Mouse (Mus musculus) limb, embryonic 14.5 days (tissue): ENCODE measurements around the gene Galc. TPM values are rescaled to one million over a fixed set of nuclear protein-coding genes. Genes with fewer than 3 reads are reported as not detected.
"Not testable (repeated sequence)": the region's sequence is repeated elsewhere in the genome, so short reads cannot be mapped to it uniquely, and the experiment has no call there.

Experiments used
- ATAC-seq: fragments of 200-750 bp; cut with Nextera tagmentation; 2 replicates; pipeline ENCODE4 v1.8.0; 2017; ENCODE audit warnings: low read depth, moderate number of reproducible peaks, moderate TSS enrichment; ENCODE audit not compliant: low FRiP score
- DNase-seq: peaks from one replicate; pipeline ENCODE4 v3.0.0-alpha.2; 2015; ENCODE audit warnings: low spot score
- H3K27ac ChIP-seq: fragments of 300-500 bp; sonication (generic); replicated peaks from 2 replicates; pipeline ENCODE4 v1.5.1; 2014; ENCODE audit warnings: low read depth, mild to moderate bottlenecking, low read length, moderate library complexity, mixed read lengths
- H3K27me3 ChIP-seq: fragments of 300-500 bp; sonication (generic); 2 replicates; pipeline ENCODE4 v1.6.1; 2014; ENCODE audit warnings: low read length, mixed read lengths; ENCODE audit not compliant: control insufficient read depth, insufficient read depth
- H3K36me3 ChIP-seq: fragments of 300-500 bp; sonication (generic); 2 replicates; pipeline ENCODE4 v1.6.1; 2014; ENCODE audit warnings: mild to moderate bottlenecking, low read length, moderate library complexity, mixed read lengths; ENCODE audit not compliant: control insufficient read depth, insufficient read depth
- H3K4me1 ChIP-seq: fragments of 300-500 bp; sonication (generic); 2 replicates; pipeline ENCODE4 v1.6.1; 2014; ENCODE audit warnings: antibody characterized with exemption, low read length, mixed read lengths; ENCODE audit not compliant: control insufficient read depth, insufficient read depth
- H3K4me2 ChIP-seq: fragments of 300-500 bp; sonication (generic); replicated peaks from 2 replicates; pipeline ENCODE4 v1.6.1; 2014; ENCODE audit warnings: low read depth, mild to moderate bottlenecking, low read length, moderate library complexity; ENCODE audit not compliant: severe bottlenecking
- H3K4me3 ChIP-seq: fragments of 300-500 bp; sonication (generic); replicated peaks from 2 replicates; pipeline ENCODE4 v1.5.1; 2014; ENCODE audit warnings: low read length
- H3K9ac ChIP-seq: fragments of 300-500 bp; sonication (generic); 2 replicates; pipeline ENCODE4 v1.6.1; 2014; ENCODE audit warnings: mild to moderate bottlenecking, low read depth, low read length, moderate library complexity; ENCODE audit not compliant: severe bottlenecking
- H3K9me3 ChIP-seq: fragments of 300-500 bp; sonication (generic); 2 replicates; pipeline ENCODE4 v1.6.1; 2016; ENCODE audit warnings: low read length; ENCODE audit not compliant: control insufficient read depth
- POLR2A ChIP-seq: fragments of 200-500 bp; IDR thresholded peaks from 2 replicates; pipeline ENCODE4 v1.8.0; 2012; ENCODE audit warnings: inconsistent platforms, mild to moderate bottlenecking, moderate library complexity, borderline replicate concordance; ENCODE audit not compliant: insufficient read depth, insufficient read length; ENCODE audit errors: extremely low read depth
- WGBS: fragments of 180-500 bp; shearing (Covaris S2); extraction: QIAGEN DNeasy Blood & Tissue Kit; methylation state at CpG from one replicate; pipeline ENCODE4 v1.1.7; 2014; 5-methylcytosine and 5-hydroxymethylcytosine counted together
- polyA plus RNA-seq, 2 experiments: library from polyadenylated mRNA; depleted of rRNA in 1 of 2; stranded (reverse) in 1 of 2; unstranded in 1 of 2; fragments of >200 nt; fragmentation: Nextera tagmentation in 1 of 2; extraction: Ambion mirVana in 1 of 2; gene quantifications; 2 replicates each; pipeline versions ENCODE4 v1.2.1 to v1.2.3; 2012 to 2014

Gene Galc
- polyA plus RNA-seq, 2 experiments: 7.2 to 14.4 TPM

DNA sequence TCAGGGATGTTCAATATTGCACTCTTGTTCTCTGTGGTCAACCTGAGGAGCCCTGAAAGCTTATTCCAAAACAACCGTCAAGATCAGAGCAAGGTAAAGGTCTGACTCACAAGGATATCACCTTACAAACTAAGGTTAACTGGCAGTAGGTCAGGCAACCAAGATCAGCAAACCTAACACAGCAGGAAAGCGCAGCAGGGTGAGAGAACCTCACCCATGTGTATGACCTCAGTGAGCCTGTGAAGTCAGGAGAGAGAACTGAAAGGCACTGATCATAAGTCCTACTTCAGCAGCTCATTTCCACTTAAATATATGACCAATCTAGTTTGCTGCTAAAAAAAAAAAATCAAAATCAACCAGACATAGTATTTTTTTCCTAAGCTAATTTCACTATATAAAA is 6.8 kb downstream of the Galc start:
- ATAC-seq (no peak), DNase-seq (no peak)
- H3K4me2 ChIP-seq: no peak overlapping the region
- no peak overlapping the region for H3K9ac ChIP-seq
- no peak for TF ChIP-seq POLR2A
- no peaks in the 10 kb centered on the region for H3K9me3 ChIP-seq
- H3K36me3 ChIP-seq: peaks cover 6% of the 10 kb centered on the region
- WGBS: 72% methylated on average over 2 of the region's 2 CpGs
- H3K4me1 ChIP-seq: 0 out of 2 replicates have a peak, but pooled peaks cover 3% of the 10 kb centered on the region
- H3K4me3 ChIP-seq: no peak overlapping the region
- H3K27ac ChIP-seq: no peak overlapping the region
- no peaks in the 10 kb centered on the region for H3K27me3 ChIP-seq

GRCm38 (mm10) chr12:98250327-98250726 is 8.9 kb downstream of the Galc start:
- no peak overlapping the region for H3K9ac ChIP-seq
- ATAC-seq: no peak
- WGBS: 75% methylated on average over 8 of the region's 8 CpGs

DNA sequence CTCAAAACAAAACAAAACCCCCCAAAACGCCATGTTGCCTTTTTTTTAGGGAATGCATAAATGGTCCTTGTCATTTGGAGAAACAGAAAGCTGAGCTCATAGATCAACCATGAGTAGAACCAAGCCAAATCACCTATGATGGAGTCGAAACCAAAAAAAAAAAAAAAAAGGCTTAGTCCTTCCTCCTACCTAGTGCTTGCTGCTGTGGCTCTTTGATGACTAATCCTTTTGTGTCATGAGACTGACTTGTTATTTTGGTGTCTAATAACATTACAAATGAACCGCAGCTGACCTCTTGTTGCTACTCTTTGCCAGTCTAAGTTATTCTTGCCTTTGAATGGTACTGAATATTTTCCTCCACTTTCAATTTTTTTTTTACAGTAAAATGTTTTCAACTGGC is 9.6 kb downstream of the Galc start:
- ATAC-seq: no peak
- Histone ChIP-seq H3K4me3 (no peak overlapping the region), H3K9ac (no peak overlapping the region), H3K27me3 (no peaks in the 10 kb centered on the region), H3K27ac (no peak overlapping the region), H3K4me1 (no peaks in the 10 kb centered on the region), H3K9me3 (no peaks in the 10 kb centered on the region), H3K4me2 (no peak overlapping the region), H3K36me3 (peaks cover 6% of the 10 kb centered on the region)
- TF ChIP-seq POLR2A: no peak
- no peak for DNase-seq
- WGBS: 77% methylated on average over 3 of the region's 3 CpGs

More at GRCm38 (mm10) chr12:98250327-98250726, 8.9 kb downstream of the Galc start:
- Histone ChIP-seq H3K4me3 (no peak overlapping the region), H3K27ac (no peak overlapping the region), H3K4me1 (no peaks in the 10 kb centered on the region), H3K4me2 (no peak overlapping the region), H3K36me3 (peaks cover 6% of the 10 kb centered on the region), H3K9me3 (no peaks in the 10 kb centered on the region), H3K27me3 (no peaks in the 10 kb centered on the region)
- no peak for TF ChIP-seq POLR2A
- DNase-seq: no peak

- ATAC-seq (no peak), DNase-seq (no peak)
- H3K36me3 ChIP-seq: peaks cover 6% of the 10 kb centered on the region
- no peak for TF ChIP-seq POLR2A
- H3K27me3 ChIP-seq: no peaks in the 10 kb centered on the region
- no peaks in the 10 kb centered on the region for H3K9me3 ChIP-seq
- H3K27ac ChIP-seq: no peak overlapping the region
- H3K9ac ChIP-seq: no peak overlapping the region
- H3K4me2 ChIP-seq: no peak overlapping the region
- 59% methylated on average over 4 of the region's 4 CpGs for WGBS
- H3K4me1 ChIP-seq: no peaks in the 10 kb centered on the region
- no peak overlapping the region for H3K4me3 ChIP-seq
Observed at GRCm38 (mm10) chr12:98246835-98247234, 12.4 kb downstream of the Galc start.

GRCm38 (mm10) chr12:98244865-98245264 is 14.4 kb downstream of the Galc start:
- Histone ChIP-seq H3K4me1 (no peaks in the 10 kb centered on the region), H3K27me3 (no peaks in the 10 kb centered on the region), H3K27ac (no peak overlapping the region), H3K9ac (no peak overlapping the region), H3K4me2 (no peak overlapping the region), H3K9me3 (no peaks in the 10 kb centered on the region), H3K4me3 (no peak overlapping the region), H3K36me3 (peaks cover under 1% of the 10 kb centered on the region; the same call in 1 of the 2 replicates)
- 89% methylated on average over 5 of the region's 5 CpGs for WGBS
- no peak for TF ChIP-seq POLR2A
- ATAC-seq (no peak), DNase-seq (no peak)

DNA sequence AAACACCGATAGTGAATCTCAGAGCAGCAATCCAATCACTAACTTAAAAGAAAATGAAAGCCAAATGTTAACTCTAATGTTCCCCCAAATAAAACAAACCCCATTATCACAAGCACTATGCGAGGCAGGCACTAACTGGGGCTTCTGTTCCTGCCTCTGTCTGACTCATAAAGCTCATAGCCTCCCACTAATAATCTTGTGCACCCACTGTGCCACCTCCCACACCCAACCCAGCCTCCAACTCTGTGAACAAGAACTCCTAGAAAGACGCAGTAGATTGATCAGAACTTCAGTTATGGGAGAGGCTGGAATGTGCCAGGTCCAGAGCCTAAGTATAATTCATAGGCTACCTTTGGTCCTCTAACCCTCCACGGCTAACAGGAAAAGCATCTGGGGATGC is 15.1 kb downstream of the Galc start:
- Histone ChIP-seq H3K27me3 (no peaks in the 10 kb centered on the region), H3K9me3 (no peaks in the 10 kb centered on the region), H3K4me2 (no peak overlapping the region), H3K9ac (no peak overlapping the region), H3K4me3 (no peak overlapping the region), H3K4me1 (no peaks in the 10 kb centered on the region), H3K36me3 (no peaks in the 10 kb centered on the region; the same call in 1 of the 2 replicates), H3K27ac (no peak overlapping the region)
- TF ChIP-seq POLR2A: no peak
- no peak for ATAC-seq
- DNase-seq: no peak
- WGBS: 48% methylated on average over 4 of the region's 4 CpGs

DNA sequence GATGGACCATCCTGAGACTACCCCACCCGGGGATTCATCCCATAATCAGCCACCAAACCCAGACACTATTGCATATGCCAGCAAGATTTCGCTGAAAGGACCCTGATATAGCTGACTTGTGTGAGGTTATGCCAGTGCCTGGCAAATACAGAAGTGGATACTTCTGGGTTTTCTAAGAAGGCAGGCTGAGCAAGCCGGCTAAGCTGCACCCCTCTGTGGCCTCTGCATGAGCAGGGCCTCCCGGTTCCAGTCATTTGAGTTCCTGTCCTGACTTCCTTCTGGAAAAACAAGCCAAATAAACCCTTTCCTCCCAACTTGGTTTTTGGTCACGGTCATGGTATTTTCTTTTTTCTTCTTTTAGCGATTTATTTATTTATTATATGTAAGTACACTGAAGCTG is 20.8 kb downstream of the Galc start:
- not testable (repeated sequence) for DNase-seq, H3K9me3 ChIP-seq, H3K9ac ChIP-seq, H3K4me3 ChIP-seq, H3K4me2 ChIP-seq, H3K36me3 ChIP-seq, H3K27ac ChIP-seq, H3K27me3 ChIP-seq, H3K4me1 ChIP-seq, ATAC-seq
- 85% methylated on average over 6 of the region's 6 CpGs for WGBS
